Mouse (Mus musculus) erythroblast, adult 5-6 weeks (primary cell): Measurements from ENCODE around the gene Fry. TPM values are rescaled to one million over a fixed set of nuclear protein-coding genes. Genes with fewer than 3 reads are reported as not detected.
A peak's percentile ranks its signal among the peaks of the same experiment; 100 is the strongest.

Experiments
- ATAC-seq: replicated peaks from 2 replicates; pipeline ENCODE4 v1.8.0; 2016; ENCODE audit warnings: moderate number of reproducible peaks, mild to moderate bottlenecking, moderate TSS enrichment, inconsistent platforms; ENCODE audit not compliant: poor library complexity, low FRiP score, severe bottlenecking
- total RNA-seq, 2 experiments: library from RNA; stranded (forward) in 1 of 2; stranded (reverse) in 1 of 2; fragments of 150-400 nt in 1 of 2; fragments of 200-764, 138-1000 nt in 1 of 2; gene quantifications; 2 replicates each; pipeline versions ENCODE4 v1.2.3 to v1.2.4; 2015 to 2017; ENCODE audit warnings: low replicate concordance in 2 of 2

Fry gene
- total RNA-seq, 2 experiments from 2014 or later: 16.1 to 16.4 TPM

DNA sequence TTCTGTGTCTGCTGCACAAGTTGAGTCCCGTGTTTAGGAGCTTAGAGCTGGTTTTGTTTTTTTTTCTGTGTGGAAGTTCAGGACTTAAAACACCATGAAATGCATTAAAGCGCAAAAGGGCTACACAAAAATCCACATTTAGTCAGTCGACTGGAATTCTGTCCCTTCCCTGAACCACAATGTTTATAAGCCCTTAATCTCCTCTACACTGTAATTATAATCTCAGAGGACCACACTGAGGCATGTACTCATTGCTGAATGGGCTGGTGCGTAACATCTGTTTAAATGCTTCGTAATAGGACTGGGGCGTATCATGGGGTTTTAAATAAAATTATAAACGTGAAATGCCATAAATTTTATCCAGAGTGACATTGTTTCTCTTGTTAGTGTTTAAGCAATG, 89.6 kb downstream of the Fry start:
- no peak for ATAC-seq

DNA sequence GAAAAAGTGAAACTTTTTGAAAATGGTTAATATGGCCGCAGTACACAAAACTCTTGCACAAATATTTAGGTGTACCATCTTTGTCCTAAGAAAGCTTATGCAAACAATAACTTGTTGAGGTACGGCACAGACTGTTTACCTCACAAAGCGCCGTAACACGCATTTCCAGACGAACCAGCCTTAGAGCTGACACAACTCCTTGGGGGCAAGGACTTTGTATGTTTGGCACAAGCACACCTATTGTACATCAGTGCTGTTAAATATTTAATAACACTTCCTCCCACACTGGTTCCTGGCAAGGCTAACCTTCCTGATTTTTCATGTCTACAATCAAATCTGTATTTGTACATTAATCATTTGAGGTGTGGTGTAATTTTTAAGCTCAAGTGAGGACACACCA, 95.6 kb downstream of the Fry start:
- ATAC-seq: no peak

DNA sequence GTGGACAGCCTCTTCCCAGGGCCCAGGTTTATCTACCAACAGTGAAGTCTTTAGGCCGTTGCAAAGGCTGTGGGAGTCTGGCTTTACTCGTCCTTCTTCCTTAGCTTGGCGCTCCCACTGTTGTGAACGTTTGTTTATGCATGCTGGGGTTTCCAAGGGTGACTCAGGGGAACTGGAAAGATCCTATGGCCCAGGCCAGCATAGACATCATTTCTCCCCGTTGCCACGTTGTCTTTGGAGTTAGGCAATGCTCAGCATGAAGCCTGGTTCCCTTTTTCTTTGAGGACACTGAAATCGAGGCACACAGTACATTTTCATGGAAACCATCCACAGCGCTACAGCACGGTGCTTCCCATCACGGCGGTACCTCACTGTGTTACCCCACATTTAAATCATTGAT, 97.6 kb downstream of the Fry start:
- no peak for ATAC-seq

DNA sequence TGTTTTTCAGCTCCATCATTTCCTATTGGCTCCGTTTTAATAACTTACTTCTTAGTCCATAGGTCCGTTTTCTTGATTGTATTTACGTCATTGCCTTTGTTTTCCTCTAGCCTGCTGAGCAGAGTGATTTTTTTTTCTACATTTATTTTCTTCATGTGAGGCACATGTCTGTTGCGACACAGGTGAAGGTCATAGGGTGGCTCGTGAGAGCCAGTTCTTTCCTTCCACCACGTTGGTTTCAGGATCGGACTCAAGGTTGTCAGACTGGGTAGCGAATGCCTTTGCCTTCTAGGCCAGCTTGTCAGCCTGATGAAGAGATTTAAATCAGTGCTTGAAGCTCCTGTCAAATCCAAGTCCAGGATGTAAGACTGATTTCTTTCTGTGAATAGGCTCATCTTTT, 101.0 kb downstream of the Fry start:
- no peak for ATAC-seq

DNA sequence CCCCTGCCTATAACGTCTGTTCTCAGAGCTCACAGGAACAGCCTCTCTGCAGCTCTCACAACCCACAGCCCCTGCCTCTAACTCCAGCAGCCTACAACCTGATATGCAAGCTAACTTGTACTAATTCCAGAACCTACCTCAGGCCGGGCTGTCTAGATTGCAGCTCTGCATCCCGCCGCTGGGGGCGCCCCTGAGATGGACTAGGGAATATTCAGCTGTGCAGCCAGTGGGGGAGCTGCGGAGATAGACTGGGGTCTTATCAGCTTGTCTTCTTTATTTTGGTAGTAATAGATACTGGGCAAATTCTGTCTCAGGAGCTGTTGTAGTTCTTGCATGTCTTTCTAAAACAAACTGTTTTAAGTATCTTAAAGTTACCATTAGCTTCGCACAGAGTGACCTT, 101.9 kb downstream of the Fry start:
- ATAC-seq: peak; percentile 73

DNA sequence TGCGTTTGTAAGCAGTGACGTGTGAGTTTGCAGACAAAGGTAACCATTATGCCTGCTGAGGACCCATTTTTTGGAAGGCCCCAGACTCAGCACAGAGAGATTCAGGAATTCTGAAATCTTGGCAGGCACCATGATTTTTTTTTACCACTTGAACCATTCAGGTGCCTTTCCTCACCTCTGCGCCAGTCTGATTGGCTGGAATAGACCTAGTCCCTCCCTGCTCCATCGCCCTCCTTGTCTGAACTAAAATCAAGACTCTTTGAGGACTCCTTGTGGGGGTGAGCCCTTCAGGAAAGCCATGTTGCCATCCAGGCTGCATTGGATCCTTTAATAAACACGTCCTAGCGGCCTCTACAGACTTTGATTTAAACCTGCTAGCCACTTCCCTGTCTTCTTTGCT, 103.4 kb downstream of the Fry start:
- ATAC-seq: no peak

DNA sequence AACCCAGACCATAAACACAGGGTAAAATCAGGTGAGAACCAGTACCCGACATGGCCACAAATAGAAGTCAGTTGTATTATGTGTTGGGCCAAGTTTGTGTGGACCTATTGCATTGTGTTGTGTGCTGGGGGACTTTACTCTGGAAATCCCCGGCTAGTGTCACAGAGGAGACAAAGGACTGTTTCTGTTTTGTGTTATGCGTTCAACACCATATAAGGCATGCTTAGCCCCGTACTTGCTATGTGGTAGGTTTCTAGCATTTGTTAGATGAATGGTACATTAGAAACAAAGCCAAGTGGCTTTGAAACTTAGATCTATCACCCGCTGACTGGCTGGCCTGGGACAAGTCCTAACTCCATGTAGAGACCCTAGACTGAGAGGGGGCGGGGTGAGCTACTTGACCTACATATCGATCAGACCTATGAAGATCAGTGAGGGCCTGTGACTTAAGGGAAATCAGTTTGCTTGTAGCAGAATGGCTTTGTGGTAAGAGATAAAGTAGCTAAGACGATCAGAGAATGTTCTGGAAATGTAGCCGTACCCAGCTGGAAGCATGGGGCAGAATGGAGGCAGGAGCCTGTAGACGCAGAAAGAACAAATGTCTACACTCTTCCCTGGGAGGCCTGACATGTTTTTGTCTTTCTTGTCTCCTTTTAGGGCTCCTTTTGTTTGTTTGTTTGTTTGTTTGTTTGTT, 105.2 kb downstream of the Fry start:
- no peak for ATAC-seq

DNA sequence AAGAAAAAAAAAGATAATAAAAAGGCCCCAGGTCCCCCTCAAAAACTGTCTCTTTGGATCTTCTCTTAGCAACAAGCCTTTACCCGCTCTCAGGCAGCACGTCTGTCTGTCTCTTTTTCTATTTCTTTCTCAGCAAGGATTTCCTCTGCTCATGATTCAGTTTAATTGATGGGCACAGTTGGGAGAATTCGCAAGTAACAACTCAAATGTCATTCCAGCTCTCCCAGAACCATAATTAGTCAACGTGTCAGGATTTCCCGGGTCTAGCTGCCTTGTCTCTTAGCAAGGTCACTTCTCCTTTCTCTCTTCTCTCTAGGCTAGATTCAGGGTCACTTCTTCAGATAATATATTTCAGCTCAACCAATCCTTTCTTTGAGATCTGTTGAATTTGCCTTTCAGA, 110.6 kb downstream of the Fry start:
- no peak for ATAC-seq

DNA sequence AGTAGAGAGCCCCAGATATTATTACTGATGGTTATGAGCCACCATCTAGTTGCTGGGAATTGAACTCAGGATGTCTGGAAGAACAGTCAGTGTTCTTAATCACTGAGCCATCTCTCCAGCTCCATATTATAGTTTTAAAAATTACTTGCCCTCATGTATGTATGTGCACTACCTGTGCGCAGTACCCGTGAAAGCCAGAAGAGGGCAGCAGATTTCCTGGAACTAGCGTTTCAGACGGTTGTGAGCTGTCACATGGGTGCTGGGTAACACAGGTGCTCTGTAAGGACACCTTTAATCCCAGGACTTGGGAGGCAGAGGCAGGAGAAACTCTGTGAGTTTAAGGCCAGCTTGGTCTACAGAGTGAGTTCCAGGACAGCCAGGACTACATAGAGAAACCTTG, 111.3 kb downstream of the Fry start:
- ATAC-seq: no peak

DNA sequence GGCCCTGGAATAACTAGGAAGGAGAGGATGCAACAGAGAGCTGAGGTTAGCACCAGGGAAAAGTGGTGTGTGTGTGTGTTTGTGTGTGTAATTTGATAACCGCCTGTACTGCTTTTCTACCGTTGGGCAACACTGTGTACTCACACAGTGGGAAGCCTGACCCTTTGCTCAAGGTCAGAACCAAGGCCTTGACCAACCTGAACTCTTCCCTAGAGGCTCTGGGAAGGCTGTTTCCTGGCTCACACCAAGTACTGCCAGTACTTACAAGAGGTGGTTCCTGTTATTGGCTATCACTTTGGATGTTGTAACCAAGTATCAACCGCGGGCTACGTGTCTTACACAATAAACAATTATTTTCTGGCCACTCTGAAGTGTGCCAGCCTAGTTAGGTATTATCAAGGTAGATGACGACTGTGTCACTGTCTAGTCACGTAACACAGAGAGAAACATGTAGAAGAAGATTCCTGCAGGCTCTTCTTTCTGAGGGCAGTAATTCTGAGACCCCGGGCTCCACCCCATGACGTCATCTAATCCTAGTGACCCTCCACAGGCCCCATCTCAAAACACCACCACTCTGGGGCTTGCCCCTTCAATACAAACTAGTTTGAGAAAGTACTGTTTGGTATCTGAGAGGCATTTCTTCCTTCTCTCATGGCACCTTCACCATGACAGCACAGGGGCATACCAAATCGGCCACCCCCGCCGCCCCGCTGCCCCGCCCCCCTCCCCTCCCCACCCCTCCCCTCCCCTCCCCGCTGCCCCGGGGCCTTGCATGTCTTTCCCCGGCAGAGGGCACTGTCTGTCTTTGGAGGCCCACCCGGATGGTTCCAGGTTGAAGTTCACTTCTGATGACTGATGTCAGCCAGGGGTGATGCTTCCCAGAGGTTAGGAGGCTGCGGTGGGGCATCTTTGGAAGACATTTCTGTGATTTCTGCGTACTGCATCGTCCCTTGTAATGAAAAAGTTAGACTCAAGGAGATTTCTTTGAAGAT, 114.0 kb downstream of the Fry start:
- no peak for ATAC-seq

DNA sequence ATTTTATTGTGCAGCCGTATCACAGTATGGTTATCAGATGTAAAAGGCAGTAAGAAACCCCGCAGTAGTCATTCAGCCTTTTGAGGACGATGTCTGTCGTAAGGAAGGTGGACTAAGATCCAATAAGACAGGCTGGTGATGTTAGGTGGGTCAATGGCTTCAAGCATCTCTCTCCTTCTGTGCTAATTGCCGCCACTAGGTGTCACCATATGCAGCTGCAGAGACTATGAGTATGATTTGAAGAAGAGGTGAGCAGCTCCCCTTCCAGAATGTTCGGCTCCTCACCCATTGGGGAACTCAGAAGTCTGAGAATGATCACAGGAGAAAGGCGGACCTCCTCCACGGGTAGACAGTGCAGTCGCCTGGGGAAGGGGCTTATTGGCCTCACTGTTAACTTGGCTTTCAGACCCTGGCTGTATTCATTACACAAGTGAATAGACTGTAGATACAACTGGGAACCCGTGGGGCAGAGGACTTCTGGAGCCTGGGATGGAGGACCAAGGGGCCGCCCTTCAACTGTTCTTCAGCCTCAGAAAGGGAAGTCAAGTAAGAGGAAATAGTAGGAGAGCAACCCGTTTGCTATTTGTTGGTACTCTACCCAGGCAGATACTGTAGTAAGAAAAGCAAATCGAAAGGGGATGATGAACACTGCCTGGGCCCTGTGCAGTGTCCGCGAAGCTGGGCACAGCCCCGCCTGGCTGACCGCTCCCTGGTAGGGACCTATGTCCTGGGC, 114.9 kb downstream of the Fry start:
- 0 out of 2 replicates have a peak, but pooled peaks have one; percentile 50 for ATAC-seq

DNA sequence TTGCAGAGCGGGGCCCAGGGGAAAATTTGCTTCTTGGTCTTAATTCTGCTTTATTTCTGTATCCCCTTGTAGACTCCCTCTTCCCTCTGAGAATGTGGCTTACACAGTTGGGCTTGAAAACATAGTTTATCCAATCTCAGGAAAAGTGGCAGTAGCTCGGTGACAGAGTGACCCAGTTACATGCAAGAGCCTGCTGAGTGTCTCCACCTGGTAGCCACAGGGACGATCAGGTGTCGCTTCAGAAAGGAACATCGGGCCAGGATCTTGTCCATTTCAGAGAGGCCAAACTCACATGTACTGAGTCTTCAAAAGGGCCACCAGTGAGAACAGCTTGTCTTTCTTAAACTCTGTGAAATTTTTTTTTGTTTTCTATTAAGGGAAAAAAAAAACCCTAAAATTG, 117.5 kb downstream of the Fry start:
- ATAC-seq: no peak

DNA sequence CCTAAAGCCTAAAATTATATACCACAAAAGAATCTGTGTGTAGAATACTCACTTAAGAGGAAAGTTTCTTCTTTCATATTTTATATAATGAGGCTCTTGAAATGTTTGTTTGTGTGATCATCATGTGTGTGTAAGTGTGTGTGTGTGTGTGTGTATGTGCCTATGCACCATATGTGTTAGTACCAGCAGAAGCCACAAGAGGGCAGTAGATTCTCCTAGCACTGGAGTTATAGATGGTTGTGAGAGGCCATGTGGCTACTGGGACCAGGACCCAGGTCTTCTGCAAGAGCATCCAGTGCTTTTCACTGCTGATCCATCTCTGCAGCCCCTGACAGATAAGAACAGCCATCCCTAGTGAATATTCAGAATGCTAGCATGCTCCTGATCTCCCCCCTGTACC, 118.2 kb downstream of the Fry start:
- ATAC-seq: no peak

DNA sequence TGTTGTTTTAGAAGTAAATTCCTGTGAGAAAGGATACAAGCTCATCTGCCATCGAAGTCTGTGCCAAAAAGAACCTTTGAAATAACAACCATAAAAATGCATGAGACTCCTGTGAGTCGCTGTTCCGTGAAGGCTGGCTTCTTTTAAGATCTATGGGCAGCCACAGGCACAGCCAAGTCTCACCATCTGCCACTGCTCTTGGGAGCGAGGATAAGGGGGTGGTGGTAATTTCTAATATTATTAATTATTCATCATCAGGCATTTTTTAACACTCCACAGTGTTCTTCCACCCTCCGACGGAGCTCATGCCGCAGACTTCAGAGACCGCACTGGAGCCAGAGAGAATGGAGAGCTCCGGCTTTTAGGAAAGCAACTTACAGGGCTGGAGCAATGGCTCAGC, 123.2 kb downstream of the Fry start:
- no peak for ATAC-seq

DNA sequence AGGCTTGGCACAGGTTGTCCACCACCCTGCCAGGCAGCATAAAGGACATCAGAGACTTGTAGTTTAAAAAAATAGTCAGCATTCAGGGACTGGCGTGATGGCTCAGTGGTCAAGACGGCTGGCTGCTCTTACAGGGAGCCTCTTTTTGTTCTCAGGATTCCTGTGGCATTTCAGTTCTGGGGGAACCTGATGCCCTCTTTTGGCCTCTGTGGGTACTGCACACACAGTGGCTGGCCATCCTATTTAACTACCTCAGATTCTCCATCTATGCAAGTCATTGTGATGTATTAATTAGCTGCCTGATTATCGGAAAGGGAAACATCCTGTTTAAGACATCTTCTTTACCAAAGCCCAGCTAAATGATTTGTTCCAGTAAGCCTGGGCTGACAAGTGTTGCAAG, 128.3 kb downstream of the Fry start:
- ATAC-seq: no peak

DNA sequence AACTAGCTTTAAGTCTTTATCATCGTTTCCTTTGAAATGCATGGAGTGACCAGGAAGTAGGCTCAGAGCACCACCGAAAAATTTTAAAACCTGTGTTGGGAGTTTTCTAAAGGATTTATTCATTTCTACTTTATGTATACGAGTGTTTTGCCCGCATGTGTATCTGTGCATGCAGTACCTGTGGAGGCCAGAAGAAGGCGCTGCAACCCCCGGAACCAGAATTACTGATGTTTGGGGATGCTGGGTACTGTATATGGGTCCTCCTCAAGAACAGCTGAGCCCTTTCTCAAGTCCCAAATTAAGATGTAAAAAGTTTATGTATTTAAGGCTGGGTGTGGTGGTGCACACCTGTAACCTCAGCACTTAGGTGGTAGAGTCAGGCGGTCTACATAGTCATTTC, 139.3 kb downstream of the Fry start:
- ATAC-seq: no peak

DNA sequence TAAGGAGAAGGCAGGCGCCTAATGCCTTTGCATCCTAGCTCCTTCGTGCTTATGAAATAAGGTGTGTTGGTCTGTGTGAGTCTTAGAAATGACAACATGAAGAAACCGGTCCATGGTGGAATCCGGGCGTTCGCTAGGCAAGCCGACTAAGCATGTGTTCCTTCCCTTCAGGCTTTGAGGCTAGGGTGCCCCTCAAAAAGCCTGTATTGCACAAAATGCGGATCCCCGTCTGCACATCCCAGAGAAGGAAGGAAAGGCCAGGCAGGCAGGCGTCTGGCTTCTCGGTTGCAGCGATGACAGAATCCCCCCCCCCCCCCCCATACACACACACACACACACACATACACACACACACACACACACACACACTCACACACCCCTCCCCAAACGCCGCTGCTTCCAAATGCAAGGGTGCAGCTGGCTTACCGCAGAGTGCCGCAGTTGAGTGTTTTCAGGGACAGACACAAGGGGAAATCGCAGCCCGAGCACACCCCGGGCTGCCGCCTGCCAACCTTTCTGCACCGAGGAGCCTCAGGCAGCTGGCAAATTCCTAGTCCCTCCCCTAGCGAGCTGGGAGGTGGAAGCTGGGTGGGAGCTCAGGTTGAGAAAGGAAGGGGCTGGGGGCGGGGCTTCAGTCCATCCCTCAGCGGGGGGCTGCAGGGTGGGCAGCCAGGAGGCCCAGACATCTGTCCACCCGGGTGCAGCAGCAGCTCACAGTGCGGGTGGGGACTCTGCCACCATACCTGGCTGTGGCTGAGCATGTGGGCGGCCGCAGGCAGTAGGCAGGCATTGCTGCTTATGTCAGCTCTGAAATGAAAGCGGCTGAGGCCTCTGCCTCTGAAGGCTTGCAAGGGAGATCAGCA, 141.0 kb downstream of the Fry start:
- ATAC-seq: no peak

DNA sequence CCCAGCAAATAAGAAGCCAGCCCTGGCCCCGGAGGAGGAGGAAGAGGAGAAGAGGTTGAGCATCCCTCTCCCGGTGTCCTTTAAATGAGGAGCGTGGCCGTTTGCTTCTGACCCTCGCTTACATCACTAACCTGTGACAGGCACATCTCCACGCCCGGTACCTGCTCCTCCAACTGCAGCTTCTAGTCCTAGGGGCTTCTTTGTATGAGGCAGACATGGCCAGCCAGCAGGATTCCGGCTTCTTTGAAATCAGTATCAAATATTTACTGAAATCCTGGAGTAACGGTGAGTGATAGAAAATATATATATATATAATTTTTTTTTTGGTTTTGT, 141.6 kb downstream of the Fry start:
- no peak for ATAC-seq

DNA sequence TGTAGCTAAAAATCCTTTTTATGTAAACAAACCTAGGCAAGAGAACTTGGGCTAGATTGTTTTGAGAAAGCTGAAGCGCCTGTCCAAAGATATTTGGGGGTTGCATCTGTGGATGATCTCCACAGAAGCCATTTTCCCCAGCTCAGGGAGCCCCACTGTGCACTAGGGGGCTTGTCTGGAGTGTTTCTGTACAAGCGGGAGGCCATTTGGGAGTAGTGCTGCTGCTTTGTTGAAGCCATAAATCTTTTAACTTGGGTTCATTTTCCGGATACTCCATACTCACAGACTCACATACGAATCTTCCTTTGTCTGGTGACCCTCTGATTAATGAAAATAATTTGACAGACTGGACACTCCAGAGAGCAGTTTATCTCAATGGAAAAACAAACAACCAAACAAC, 142.9 kb downstream of the Fry start:
- no peak for ATAC-seq
